Mouse (Mus musculus): ENCODE data around the gene Sel1l3.

GRCm38 (mm10) chr5:53236136-53236535 is 22.4 kb upstream of the Sel1l3 start:
- TF ChIP-seq CTCF (IDR thresholded peaks at IDR 0.05; ENCODE audit: extremely low read depth, insufficient read depth, low read length) (no peak), POLR2A (IDR thresholded peaks at IDR 0.05; ENCODE audit: extremely low read depth, insufficient read depth, low read length) (no peak)
